Mouse (Mus musculus) embryonic facial prominence, embryonic 11.5 days (tissue): ENCODE data around the gene Cd164. TPM values are rescaled to one million over a fixed set of nuclear protein-coding genes. Genes with fewer than 3 reads are reported as not detected.
A peak's percentile ranks its signal among the peaks of the same experiment; 100 is the strongest.

Experiments used
- ATAC-seq: fragments of 200-750 bp; cut with Nextera tagmentation; replicated peaks from 2 replicates; pipeline ENCODE4 v1.8.0; 2017; ENCODE audit warnings: low read depth; ENCODE audit not compliant: insufficient number of reproducible peaks, low FRiP score, low TSS enrichment
- DNase-seq: peaks from one replicate; pipeline ENCODE4 v3.0.0-alpha.2; 2015; ENCODE audit warnings: low spot score
- H3K27ac ChIP-seq: fragments of 300-500 bp; sonication (generic); replicated peaks from 2 replicates; pipeline ENCODE4 v1.5.1; 2014; ENCODE audit warnings: mild to moderate bottlenecking, low read depth, low read length, control low read depth
- H3K27me3 ChIP-seq: fragments of 300-500 bp; sonication (generic); 2 replicates; pipeline ENCODE4 v1.6.1; 2014; ENCODE audit warnings: mild to moderate bottlenecking, low read length, moderate library complexity, mixed read lengths; ENCODE audit not compliant: control insufficient read depth, insufficient read depth
- H3K36me3 ChIP-seq: fragments of 300-500 bp; sonication (generic); replicated peaks from 2 replicates; pipeline ENCODE4 v1.6.1; 2014; ENCODE audit warnings: low read depth, mild to moderate bottlenecking, low read length, moderate library complexity, mixed read lengths; ENCODE audit not compliant: control insufficient read depth, insufficient read depth
- H3K4me1 ChIP-seq: fragments of 300-500 bp; sonication (generic); 2 replicates; pipeline ENCODE4 v1.6.1; 2014; ENCODE audit warnings: low read length, mixed read lengths; ENCODE audit not compliant: control insufficient read depth, insufficient read depth
- H3K4me2 ChIP-seq: fragments of 300-500 bp; sonication (generic); 2 replicates; pipeline ENCODE4 v1.6.1; 2014; ENCODE audit warnings: low read depth, mild to moderate bottlenecking, control low read depth, low read length, moderate library complexity
- H3K4me3 ChIP-seq: fragments of 300-500 bp; sonication (generic); 2 replicates; pipeline ENCODE4 v1.5.1; 2014; ENCODE audit warnings: low read depth, low read length, control low read depth
- H3K9ac ChIP-seq: fragments of 300-500 bp; sonication (generic); replicated peaks from 2 replicates; pipeline ENCODE4 v1.6.1; 2014; ENCODE audit warnings: mild to moderate bottlenecking, control low read depth, low read length
- H3K9me3 ChIP-seq: fragments of 300-500 bp; sonication (generic); replicated peaks from 2 replicates; pipeline ENCODE4 v1.6.1; 2016; ENCODE audit warnings: mild to moderate bottlenecking, low read length, inconsistent platforms, mixed read lengths; ENCODE audit not compliant: control insufficient read depth
- WGBS: fragments of 180-500 bp; shearing (Covaris S2); extraction: QIAGEN DNeasy Blood & Tissue Kit; methylation state at CpG from one replicate; pipeline ENCODE4 v1.1.7; 2014; 5-methylcytosine and 5-hydroxymethylcytosine counted together
- polyA plus RNA-seq: library from polyadenylated mRNA; unstranded; fragments of >200 nt; fragmentation: Nextera tagmentation; extraction: Ambion mirVana; gene quantifications from 2 replicates; pipeline ENCODE4 v1.2.1, GENCODE M21; 2014

The Cd164 gene
- polyA plus RNA-seq, 1 experiment from 2014 or later = 211 TPM

DNA sequence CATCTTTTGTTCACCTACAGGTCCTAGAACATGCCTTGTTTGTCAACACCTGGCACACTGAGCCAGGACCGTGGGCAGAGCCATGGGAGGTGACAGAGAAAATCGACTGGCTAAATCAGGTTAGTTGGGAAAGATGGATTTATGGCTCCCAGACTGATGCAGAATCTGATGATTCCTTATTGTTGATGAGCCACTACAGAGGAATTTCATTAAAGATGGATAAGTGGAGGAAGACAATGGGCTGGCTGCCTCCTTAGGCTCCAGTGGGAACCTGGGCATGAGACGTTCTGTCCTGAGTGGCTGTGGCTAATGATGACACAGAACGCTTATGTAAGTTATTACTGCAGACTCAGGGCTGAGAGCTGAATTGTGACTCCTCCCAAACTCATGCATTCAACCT, 34.5 kb downstream of the Cd164 start:
- no peaks in the 10 kb centered on the region for H3K36me3 ChIP-seq
- no peaks in the 10 kb centered on the region for H3K27me3 ChIP-seq
- DNase-seq = no peak
- no peak overlapping the region for H3K4me2 ChIP-seq
- no peak overlapping the region for H3K27ac ChIP-seq
- 0 out of 2 replicates have a peak overlapping the region, but pooled peaks have one; percentile 18 for H3K9ac ChIP-seq
- H3K9me3 ChIP-seq = peaks cover 4% of the 10 kb centered on the region
- no peak for ATAC-seq
- WGBS = 73% methylated on average over 4 of the region's 4 CpGs
- H3K4me3 ChIP-seq = no peak overlapping the region
- no peaks in the 10 kb centered on the region; the same call in 1 of the 2 replicates for H3K4me1 ChIP-seq

GRCm38 (mm10) chr10:41555081-41555480, 35.9 kb downstream of the Cd164 start:
- H3K9me3 ChIP-seq = no peaks in the 10 kb centered on the region
- ATAC-seq = no peak

DNA sequence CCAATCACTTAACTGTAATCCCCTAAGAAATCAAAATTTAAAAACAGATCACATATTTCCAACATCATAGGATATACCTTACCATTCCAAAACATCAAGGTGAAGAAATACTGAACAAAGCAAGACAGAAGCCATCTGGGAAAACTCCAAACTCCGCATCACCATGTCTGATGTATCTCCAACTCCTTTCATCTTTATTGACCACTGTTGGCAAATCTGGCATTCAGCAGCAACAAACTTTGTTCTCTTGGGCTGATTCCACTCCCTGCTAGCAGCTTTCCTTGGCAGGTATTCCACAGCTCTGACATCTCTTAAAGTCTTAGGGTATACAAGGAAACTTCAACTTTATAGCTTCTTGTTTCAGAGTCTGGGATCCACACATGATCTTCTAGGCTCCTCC, 39.2 kb downstream of the Cd164 start:
- H3K4me3 ChIP-seq = no peak overlapping the region
- H3K27me3 ChIP-seq = no peaks in the 10 kb centered on the region
- H3K27ac ChIP-seq = no peak overlapping the region
- H3K9ac ChIP-seq = no peak overlapping the region
- H3K36me3 ChIP-seq = no peaks in the 10 kb centered on the region
- H3K4me2 ChIP-seq = no peak overlapping the region
- no peaks in the 10 kb centered on the region for H3K4me1 ChIP-seq
- 98% methylated on average over 1 of the region's 1 CpGs for WGBS
- H3K9me3 ChIP-seq = no peaks in the 10 kb centered on the region
- ATAC-seq (no peak), DNase-seq (no peak)

More at GRCm38 (mm10) chr10:41555081-41555480, 35.9 kb downstream of the Cd164 start:
- Histone ChIP-seq H3K36me3 (no peaks in the 10 kb centered on the region), H3K9ac (no peak overlapping the region), H3K4me1 (no peaks in the 10 kb centered on the region; the same call in 1 of the 2 replicates), H3K4me3 (no peak overlapping the region), H3K4me2 (no peak overlapping the region), H3K27me3 (no peaks in the 10 kb centered on the region), H3K27ac (no peak overlapping the region)
- DNase-seq = no peak
- WGBS = 82% methylated on average over 3 of the region's 3 CpGs

DNA sequence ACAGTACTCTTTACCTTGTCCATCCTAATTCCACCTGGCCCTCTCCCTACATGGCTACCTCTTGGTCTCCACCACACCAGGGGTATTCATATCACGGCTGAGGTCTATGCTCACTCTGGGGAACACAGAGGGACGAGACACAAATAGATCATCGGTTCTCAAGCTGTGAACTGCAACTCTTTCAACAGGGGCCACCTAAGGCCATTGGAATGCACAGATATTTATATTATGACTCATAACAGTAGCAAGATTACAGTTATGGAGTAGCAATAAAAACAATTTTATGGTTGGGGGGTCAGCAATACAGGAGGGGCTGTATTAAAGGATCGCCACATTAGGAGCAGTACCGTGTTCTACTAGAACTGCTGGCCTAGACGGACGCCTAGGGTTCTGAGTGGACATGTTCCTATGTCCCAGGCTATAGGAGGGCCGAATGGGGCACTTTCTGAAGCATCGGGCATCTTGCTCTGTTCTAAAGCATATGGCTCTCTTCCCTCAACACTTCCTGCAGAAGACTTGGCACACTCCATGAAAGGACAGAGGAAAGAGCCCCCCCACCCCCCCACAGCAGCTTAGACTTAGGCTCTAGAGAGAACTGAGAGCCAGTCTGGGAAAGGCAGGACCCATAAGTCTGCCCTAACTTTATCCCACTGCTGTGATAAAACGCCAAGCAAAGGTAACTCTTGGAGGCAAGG, 42.6 kb downstream of the Cd164 start:
- WGBS = 88% methylated on average over 10 of the region's 10 CpGs
- H3K4me3 ChIP-seq = no peak overlapping the region
- H3K4me1 ChIP-seq = no peaks in the 10 kb centered on the region
- no peak overlapping the region for H3K27ac ChIP-seq
- ATAC-seq = no peak
- no peaks in the 10 kb centered on the region for H3K9me3 ChIP-seq
- no peak overlapping the region for H3K4me2 ChIP-seq
- no peaks in the 10 kb centered on the region for H3K27me3 ChIP-seq
- H3K36me3 ChIP-seq = no peaks in the 10 kb centered on the region
- no peak for DNase-seq
- H3K9ac ChIP-seq = no peak overlapping the region

- no peaks in the 10 kb centered on the region for H3K27me3 ChIP-seq
Measured at GRCm38 (mm10) chr10:41565141-41565540, 45.9 kb downstream of the Cd164 start.

DNA sequence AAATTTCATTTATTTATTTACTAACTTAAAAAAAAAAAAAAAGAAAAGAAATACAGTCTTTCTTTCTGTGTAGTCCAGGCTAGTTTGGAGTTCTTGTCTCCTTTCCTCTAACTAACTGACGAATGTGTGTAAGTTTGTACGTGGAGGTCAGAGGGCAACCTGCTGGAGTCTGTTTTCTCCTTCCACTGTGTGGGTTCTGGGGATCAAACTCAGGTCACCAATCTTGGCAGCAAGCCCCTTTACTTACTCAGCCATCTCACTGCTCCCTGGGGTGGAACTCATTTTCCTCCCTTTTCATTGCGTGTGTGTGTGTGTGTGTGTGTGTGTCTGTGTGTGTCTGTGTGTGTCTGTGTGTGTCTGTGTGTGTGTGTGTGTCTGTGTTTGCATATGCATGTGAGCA, 49.1 kb downstream of the Cd164 start:
- Histone ChIP-seq H3K9ac (no peak overlapping the region), H3K27me3 (no peaks in the 10 kb centered on the region), H3K9me3 (no peaks in the 10 kb centered on the region), H3K27ac (no peak overlapping the region), H3K4me3 (no peak overlapping the region), H3K4me1 (no peaks in the 10 kb centered on the region), H3K4me2 (no peak overlapping the region), H3K36me3 (no peaks in the 10 kb centered on the region)
- ATAC-seq (no peak), DNase-seq (no peak)
- WGBS = 23% methylated on average over 3 of the region's 3 CpGs

More at GRCm38 (mm10) chr10:41565141-41565540, 45.9 kb downstream of the Cd164 start:
- Histone ChIP-seq H3K9ac (no peak overlapping the region), H3K4me2 (no peak overlapping the region), H3K9me3 (no peaks in the 10 kb centered on the region), H3K4me3 (no peak overlapping the region), H3K27ac (no peak overlapping the region), H3K4me1 (no peaks in the 10 kb centered on the region), H3K36me3 (no peaks in the 10 kb centered on the region)
- WGBS = 34% methylated on average over 5 of the region's 5 CpGs
- DNase-seq (no peak), ATAC-seq (no peak)

DNA sequence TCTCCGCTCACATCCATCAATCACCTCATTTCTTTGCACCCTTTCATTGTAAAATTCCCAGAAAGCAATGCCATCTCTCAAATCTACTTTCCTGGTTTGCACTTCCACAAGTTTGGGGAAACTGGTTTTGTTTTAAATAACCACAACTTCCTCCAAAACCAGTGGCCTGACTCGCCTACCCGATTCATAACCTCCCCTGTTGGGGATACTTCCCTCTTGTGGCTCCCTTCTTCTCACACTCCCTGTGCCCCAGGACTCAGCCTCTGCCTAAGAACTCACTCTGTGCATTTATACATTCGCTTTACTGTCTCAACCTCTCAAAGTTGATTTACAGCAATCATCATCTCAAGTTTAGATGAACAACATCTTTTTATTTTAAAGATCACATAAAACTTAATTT, 51.9 kb downstream of the Cd164 start:
- WGBS = 86% methylated on average over 4 of the region's 4 CpGs
- no peaks in the 10 kb centered on the region for H3K27me3 ChIP-seq
- H3K4me3 ChIP-seq = no peak overlapping the region
- H3K9ac ChIP-seq = no peak overlapping the region
- DNase-seq (no peak), ATAC-seq (no peak)
- no peaks in the 10 kb centered on the region for H3K9me3 ChIP-seq
- H3K36me3 ChIP-seq = no peaks in the 10 kb centered on the region
- no peaks in the 10 kb centered on the region for H3K4me1 ChIP-seq
- no peak overlapping the region for H3K27ac ChIP-seq
- no peak overlapping the region for H3K4me2 ChIP-seq

GRCm38 (mm10) chr10:41572274-41572673, 53.1 kb downstream of the Cd164 start:
- Histone ChIP-seq H3K27me3 (no peaks in the 10 kb centered on the region), H3K36me3 (no peaks in the 10 kb centered on the region), H3K4me3 (no peak overlapping the region), H3K9me3 (no peaks in the 10 kb centered on the region), H3K4me2 (no peak overlapping the region), H3K4me1 (no peaks in the 10 kb centered on the region), H3K27ac (no peak overlapping the region), H3K9ac (no peak overlapping the region)
- WGBS = 86% methylated on average over 4 of the region's 4 CpGs
- no peak for ATAC-seq
- DNase-seq = no peak
